Mouse (Mus musculus) G1E-ER4 (cell line): ENCODE measurements around the gene Gm11939. TPM values are rescaled to one million over a fixed set of nuclear protein-coding genes. Genes with fewer than 3 reads are reported as not detected.

Experiments used
- GATA1 ChIP-seq: IDR thresholded peaks from one replicate; pipeline ENCODE4 v1.8.0; 2012; ENCODE audit warnings: low read length, inconsistent platforms
- polyA plus RNA-seq: library from polyadenylated mRNA; stranded (reverse); fragments of >175 nt; gene quantifications from 2 replicates; pipeline ENCODE4 v1.2.3, GENCODE M21; 2012

Gm11939 gene
- polyA plus RNA-seq, 1 experiment = not detected

DNA sequence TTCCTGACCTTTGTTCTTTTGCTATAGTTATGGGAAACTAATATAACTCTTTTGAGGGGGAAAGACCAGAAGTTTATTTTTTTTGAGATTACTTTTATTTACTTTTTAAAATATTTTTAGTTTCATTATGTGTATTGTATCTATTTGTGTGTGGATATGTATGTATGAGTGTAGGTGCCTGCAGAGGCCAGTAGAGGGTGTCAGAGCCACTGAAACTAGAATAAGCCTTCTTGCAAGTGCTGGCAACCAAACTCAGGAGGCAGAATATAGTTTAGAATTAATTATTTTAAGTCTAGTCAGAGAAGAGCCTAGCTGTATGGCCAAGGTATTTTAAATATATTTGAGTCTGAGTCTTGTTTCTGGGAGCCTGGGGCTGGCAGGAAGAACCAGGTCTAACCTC lies 11.4 kb downstream of the Gm11939 start:
- TF ChIP-seq GATA1 = no peak

- TF ChIP-seq GATA1 = no peak
These were observed 19.5 kb downstream of the Gm11939 start for GRCm38 (mm10) chr11:99539721-99540120.

GRCm38 (mm10) chr11:99521288-99521860 lies 37.9 kb downstream of the Gm11939 start, which contains the start of gene Krt39:
TSS of gene Krt39 (minus strand) at chr11:99521338.
- no peak for TF ChIP-seq GATA1

- no peak for TF ChIP-seq GATA1
These were observed 45.2 kb downstream of the Gm11939 start for GRCm38 (mm10) chr11:99514098-99514497.

Other genes with a start within 250 kb of the Gm11939 start
- gene Krt25, start 236.5 kb downstream of the Gm11939 start, polyA plus RNA-seq = not detected in 2 replicates
- gene Krt26, start 221.5 kb downstream of the Gm11939 start, polyA plus RNA-seq = not detected in 2 replicates
- gene Krt27, start 208.4 kb downstream of the Gm11939 start, polyA plus RNA-seq = not detected in 2 replicates
- not detected in 2 replicates for gene Krt28, start 184.6 kb downstream of the Gm11939 start, polyA plus RNA-seq
- gene Krt10, start 170.1 kb downstream of the Gm11939 start, polyA plus RNA-seq = 7.4 and 9.6 TPM in 2 replicates
- gene Krt12, start 137.2 kb downstream of the Gm11939 start, polyA plus RNA-seq = 0.03 TPM in 1 of 2 replicates, not detected in the other
- gene Krt20, start 121.3 kb downstream of the Gm11939 start, polyA plus RNA-seq = not detected in 2 replicates
- not detected in 2 replicates for gene Krt23, start 66.3 kb downstream of the Gm11939 start, polyA plus RNA-seq
- not detected in 2 replicates for gene Krt39, start 38.1 kb downstream of the Gm11939 start, polyA plus RNA-seq
- gene Krt40, start 16.3 kb downstream of the Gm11939 start, polyA plus RNA-seq = not detected in 2 replicates
- not detected in 2 replicates for gene Krtap3-3, start 8.6 kb downstream of the Gm11939 start, polyA plus RNA-seq
- gene Krtap3-2, start 2.6 kb downstream of the Gm11939 start, polyA plus RNA-seq = not detected in 2 replicates
- gene Krtap3-1, start 7.2 kb upstream of the Gm11939 start, polyA plus RNA-seq = not detected in 2 replicates
- not detected in 2 replicates for gene Krtap1-5, start 21.6 kb upstream of the Gm11939 start, polyA plus RNA-seq
- not detected in 2 replicates for gene Krtap1-4, start 24.2 kb upstream of the Gm11939 start, polyA plus RNA-seq
- not detected in 2 replicates for gene Krtap1-3, start 31.9 kb upstream of the Gm11939 start, polyA plus RNA-seq
- not detected in 2 replicates for gene Krtap9-3, start 38.6 kb upstream of the Gm11939 start, polyA plus RNA-seq
- not detected in 2 replicates for gene Gm11938, start 43.8 kb upstream of the Gm11939 start, polyA plus RNA-seq
- gene Gm11937, start 50.7 kb upstream of the Gm11939 start, polyA plus RNA-seq = not detected in 2 replicates
- not detected in 2 replicates for gene Krtap2-4, start 55.4 kb upstream of the Gm11939 start, polyA plus RNA-seq
- gene Gm11562, start 61.0 kb upstream of the Gm11939 start, polyA plus RNA-seq = not detected in 2 replicates
- gene Krtap4-1, start 68.8 kb upstream of the Gm11939 start, polyA plus RNA-seq = not detected in 2 replicates
- gene Krtap4-2, start 75.6 kb upstream of the Gm11939 start, polyA plus RNA-seq = not detected in 2 replicates
- gene Krtap4-7, start 84.6 kb upstream of the Gm11939 start, polyA plus RNA-seq = not detected in 2 replicates
- gene Gm11555, start 90.8 kb upstream of the Gm11939 start, polyA plus RNA-seq = not detected in 2 replicates
- gene Gm11563, start 99.5 kb upstream of the Gm11939 start, polyA plus RNA-seq = not detected in 2 replicates
- gene Krtap4-6, start 106.5 kb upstream of the Gm11939 start, polyA plus RNA-seq = not detected in 2 replicates
- not detected in 2 replicates for gene Gm14190, start 131.3 kb upstream of the Gm11939 start, polyA plus RNA-seq
- not detected in 2 replicates for gene Gm14180, start 174.8 kb upstream of the Gm11939 start, polyA plus RNA-seq
- not detected in 2 replicates for gene Gm11595, start 213.4 kb upstream of the Gm11939 start, polyA plus RNA-seq
- not detected in 2 replicates for gene Krtap4-8, start 221.2 kb upstream of the Gm11939 start, polyA plus RNA-seq
- gene Krtap4-9, start 225.7 kb upstream of the Gm11939 start, polyA plus RNA-seq = not detected in 2 replicates
- gene Gm11596, start 234.0 kb upstream of the Gm11939 start, polyA plus RNA-seq = not detected in 2 replicates
- not detected in 2 replicates for gene Gm11569, start 239.5 kb upstream of the Gm11939 start, polyA plus RNA-seq
- gene Gm11554, start 245.0 kb upstream of the Gm11939 start, polyA plus RNA-seq = not detected in 2 replicates